Mouse (Mus musculus): ENCODE measurements around the gene Sfmbt1. TPM values are rescaled to one million over a fixed set of nuclear protein-coding genes. Genes with fewer than 3 reads are reported as not detected.

Gene Sfmbt1
- polyA plus RNA-seq, 1 experiment from 2014 or later = 7.8 TPM

DNA sequence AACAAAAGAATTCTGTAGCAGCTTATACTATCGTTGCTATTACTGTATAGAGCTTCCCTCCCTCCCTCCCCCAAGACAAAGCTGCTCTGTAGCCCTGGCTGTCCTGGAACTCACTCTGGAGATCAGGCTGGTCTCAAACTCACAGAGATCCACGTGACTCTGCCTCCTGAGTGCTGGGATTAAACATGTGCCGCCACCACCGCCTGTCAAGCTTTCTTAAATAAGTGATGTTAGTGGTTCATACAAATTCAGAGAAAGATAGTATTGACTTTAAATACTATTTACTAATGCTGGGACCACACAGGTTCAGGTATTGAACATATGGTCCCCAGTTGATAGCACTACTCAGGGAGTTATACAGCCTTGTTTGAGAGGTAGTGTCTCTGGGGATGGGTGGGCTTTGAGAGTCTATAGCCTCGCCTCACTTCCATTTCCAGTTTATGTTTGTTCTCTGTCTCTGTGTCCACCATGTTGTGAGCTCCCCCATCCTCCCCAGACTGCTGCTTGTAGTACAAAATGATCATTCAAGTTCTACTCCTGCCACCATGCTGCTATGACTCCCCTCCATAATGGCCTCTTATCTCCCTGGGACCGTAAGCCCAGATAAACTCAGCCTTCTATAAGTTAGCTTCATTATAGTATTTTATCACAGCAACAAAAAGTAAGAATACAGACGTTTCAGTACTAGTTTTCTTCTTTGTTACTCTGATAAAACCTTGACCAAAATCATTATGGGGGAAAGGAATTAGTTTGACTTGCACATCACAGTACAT, 47.7 kb downstream of the Sfmbt1 start:
- H3K36me3 ChIP-seq = no peaks in the 10 kb centered on the region
- WGBS = 86% methylated on average over 7 of the region's 7 CpGs
- no peaks in the 10 kb centered on the region for H3K27me3 ChIP-seq
- no peak overlapping the region for H3K27ac ChIP-seq
- H3K9me3 ChIP-seq (replicated peaks) = no peaks in the 10 kb centered on the region
- no peak for ATAC-seq (replicated peaks; ENCODE audit: insufficient number of reproducible peaks, insufficient read depth, low FRiP score, low read depth)
- H3K4me3 ChIP-seq = no peak overlapping the region
- no peak overlapping the region for H3K4me2 ChIP-seq
- no peaks in the 10 kb centered on the region for H3K4me1 ChIP-seq (replicated peaks)
- H3K9ac ChIP-seq = no peak overlapping the region

DNA sequence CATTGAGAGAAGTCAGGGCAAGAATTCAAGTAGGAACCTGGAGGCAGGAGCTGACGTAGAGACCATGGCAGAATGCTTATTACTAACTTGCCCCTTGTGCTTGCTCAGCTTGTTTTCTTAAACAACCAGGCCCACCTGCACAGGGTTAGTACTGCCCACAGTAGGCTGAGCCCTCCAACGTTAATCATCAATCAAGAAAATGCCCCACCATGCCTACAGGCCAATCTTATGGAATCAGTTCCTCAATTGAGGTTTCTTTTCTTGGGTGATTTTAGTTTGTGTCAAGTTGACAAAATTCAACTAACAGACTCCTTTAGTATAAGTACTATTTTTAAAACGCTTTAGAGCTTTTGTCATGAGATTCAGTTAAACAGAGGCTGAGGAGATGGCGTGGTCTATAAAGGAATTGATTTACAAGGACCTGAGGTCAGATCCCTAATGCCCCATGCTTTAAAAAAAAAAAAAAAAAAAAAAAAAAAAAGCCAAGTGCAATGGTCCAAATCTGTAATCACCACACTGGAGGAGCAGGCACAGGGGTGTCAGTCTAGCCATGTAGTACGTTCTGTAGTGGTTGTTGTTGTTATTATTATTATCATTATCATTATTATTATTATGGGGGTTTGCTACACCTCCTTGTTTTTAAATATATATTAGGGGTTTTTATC, 48.4 kb downstream of the Sfmbt1 start:
- no peak for ATAC-seq (replicated peaks; ENCODE audit: insufficient number of reproducible peaks, insufficient read depth, low FRiP score, low read depth)
- WGBS = 73% methylated on average over 5 of the region's 5 CpGs

DNA sequence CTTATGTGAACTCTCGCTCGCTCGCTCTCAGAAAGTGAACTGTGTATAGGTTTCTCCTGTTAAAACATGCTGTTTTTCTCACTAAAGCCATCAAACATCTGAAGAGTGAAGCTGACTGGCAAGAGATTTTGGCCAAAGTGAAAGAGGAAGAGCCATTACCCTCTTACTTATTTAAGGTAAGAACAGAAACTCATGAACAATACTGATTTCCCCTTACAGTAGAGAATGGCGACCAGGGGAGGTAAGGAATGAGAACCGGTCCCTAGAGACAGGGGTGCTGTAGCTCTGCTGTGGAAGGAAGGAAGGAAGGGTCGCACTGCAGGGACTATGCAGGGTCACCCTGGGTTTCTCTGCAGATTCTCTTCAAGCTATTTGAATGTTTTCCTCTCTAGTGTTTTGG, 70.0 kb downstream of the Sfmbt1 start:
- 88% methylated on average over 6 of the region's 6 CpGs for WGBS
- no peak overlapping the region for H3K27ac ChIP-seq

More for the DNA sequence above, 48.4 kb downstream of the Sfmbt1 start:
- Histone ChIP-seq H3K4me2 (no peak overlapping the region), H3K9me3 (replicated peaks) (no peaks in the 10 kb centered on the region), H3K4me1 (replicated peaks) (no peaks in the 10 kb centered on the region), H3K4me3 (no peak overlapping the region), H3K9ac (no peak overlapping the region), H3K27me3 (no peaks in the 10 kb centered on the region), H3K27ac (no peak overlapping the region), H3K36me3 (no peaks in the 10 kb centered on the region; the same call in 1 of the 2 replicates)

DNA sequence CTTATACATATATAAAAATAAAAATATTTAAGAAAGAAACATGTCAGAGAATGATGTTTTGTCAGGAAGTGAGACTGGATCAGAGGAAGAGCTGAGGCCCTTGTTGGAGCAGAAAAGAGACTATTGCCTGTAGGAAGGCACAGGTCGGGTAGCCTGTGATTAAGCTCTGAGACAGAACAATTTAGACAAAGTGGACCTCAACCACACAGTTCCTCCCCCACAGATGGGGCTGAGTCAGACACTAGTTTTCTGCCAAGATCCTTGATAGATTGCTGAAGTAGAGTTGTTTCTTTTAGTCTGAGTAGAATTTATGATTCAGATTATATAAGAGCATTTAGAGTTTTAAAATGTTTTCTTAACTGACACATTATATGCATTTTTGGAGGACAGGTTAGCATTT, 74.8 kb downstream of the Sfmbt1 start:
- Histone ChIP-seq H3K27ac (no peak overlapping the region), H3K9me3 (replicated peaks) (no peaks in the 10 kb centered on the region), H3K4me1 (replicated peaks) (no peaks in the 10 kb centered on the region), H3K27me3 (no peaks in the 10 kb centered on the region), H3K36me3 (peaks cover 5% of the 10 kb centered on the region; the same call in 1 of the 2 replicates), H3K4me2 (no peak overlapping the region), H3K9ac (no peak overlapping the region), H3K4me3 (no peak overlapping the region)
- ATAC-seq (replicated peaks; ENCODE audit: insufficient number of reproducible peaks, insufficient read depth, low FRiP score, low read depth) = no peak
- WGBS = 51% methylated on average over 1 of the region's 1 CpGs

More for the DNA sequence above, 70.0 kb downstream of the Sfmbt1 start:
- Histone ChIP-seq H3K4me2 (no peak overlapping the region), H3K9me3 (replicated peaks) (no peaks in the 10 kb centered on the region), H3K4me3 (no peak overlapping the region), H3K9ac (no peak overlapping the region), H3K4me1 (replicated peaks) (no peaks in the 10 kb centered on the region), H3K36me3 (peaks cover 5% of the 10 kb centered on the region; the same call in 1 of the 2 replicates), H3K27me3 (no peaks in the 10 kb centered on the region)
- ATAC-seq (replicated peaks; ENCODE audit: insufficient number of reproducible peaks, insufficient read depth, low FRiP score, low read depth) = no peak

DNA sequence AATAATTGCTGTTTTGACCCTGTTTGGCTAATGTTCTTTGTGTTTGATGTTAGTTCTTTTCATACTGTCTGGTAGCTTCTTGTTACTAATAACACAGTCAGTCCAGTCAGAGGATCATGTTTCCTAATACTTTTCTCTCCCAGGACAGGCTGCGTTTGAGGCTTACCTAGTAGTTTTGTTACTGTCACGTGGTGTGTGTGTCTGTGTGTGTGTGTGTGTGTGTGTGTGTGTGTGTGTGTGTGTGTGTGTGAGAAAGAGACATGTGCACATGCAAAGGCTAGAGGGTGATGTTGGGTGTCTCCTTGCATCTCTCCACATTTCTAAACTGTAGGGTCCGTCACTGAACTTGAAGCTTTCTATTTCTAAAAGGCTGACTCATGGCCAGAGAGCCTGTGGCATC, 78.2 kb downstream of the Sfmbt1 start:
- Histone ChIP-seq H3K27me3 (no peaks in the 10 kb centered on the region), H3K4me2 (no peak overlapping the region), H3K4me3 (no peak overlapping the region), H3K36me3 (peaks cover 9% of the 10 kb centered on the region; the same call in 1 of the 2 replicates), H3K27ac (no peak overlapping the region), H3K9me3 (replicated peaks) (no peaks in the 10 kb centered on the region), H3K9ac (no peak overlapping the region), H3K4me1 (replicated peaks) (no peaks in the 10 kb centered on the region)
- no peak for ATAC-seq (replicated peaks; ENCODE audit: insufficient number of reproducible peaks, insufficient read depth, low FRiP score, low read depth)
- 78% methylated on average over 3 of the region's 3 CpGs for WGBS

DNA sequence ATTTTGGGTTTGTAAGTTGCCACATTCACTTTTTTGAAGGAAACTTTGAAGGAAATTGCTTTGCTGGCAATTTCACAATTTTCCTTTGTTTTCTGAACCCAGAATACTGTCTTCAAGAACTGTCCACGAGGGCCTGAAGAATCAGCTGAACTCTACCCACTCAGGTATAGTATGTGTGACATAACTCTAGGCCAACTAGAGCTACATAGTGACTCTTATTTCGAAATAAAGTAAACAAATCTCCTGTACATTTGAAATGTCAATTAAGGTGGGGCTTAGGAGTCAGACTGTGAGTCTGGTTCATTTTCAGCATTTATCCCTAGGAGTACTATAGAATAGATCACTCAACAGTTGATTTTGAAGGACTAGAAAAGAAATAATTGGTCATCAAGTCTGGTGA, 87.1 kb downstream of the Sfmbt1 start:
- WGBS = 85% methylated on average over 2 of the region's 2 CpGs

DNA sequence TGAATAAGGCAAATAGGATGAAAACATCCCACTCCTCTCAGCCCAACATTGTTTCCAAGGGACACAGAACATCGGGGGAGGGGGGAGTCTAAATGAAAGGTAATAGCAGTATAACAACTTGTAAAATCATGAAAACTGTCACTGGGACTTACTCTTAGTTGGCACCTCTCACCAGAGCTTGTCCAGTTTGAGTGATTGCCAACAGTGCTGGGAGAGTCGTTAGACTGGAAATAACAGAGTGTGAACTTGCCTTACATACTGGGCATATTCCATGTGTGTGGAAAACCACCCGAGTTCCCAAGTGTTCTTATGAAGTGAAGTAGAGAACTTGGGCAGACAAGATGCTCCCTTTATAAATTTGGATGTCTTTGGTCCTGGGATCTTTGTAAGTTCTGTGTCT, 106.5 kb downstream of the Sfmbt1 start:
- Histone ChIP-seq H3K4me3 (no peak overlapping the region), H3K4me2 (no peak overlapping the region), H3K27ac (no peak overlapping the region)

More for the DNA sequence above, 87.1 kb downstream of the Sfmbt1 start:
- no peaks in the 10 kb centered on the region for H3K27me3 ChIP-seq
- H3K36me3 ChIP-seq = peaks cover 23% of the 10 kb centered on the region
- no peak overlapping the region for H3K9ac ChIP-seq
- H3K27ac ChIP-seq = no peak overlapping the region
- H3K4me3 ChIP-seq = no peak overlapping the region
- H3K4me2 ChIP-seq = no peak overlapping the region
- no peaks in the 10 kb centered on the region for H3K9me3 ChIP-seq (replicated peaks)
- no peak for ATAC-seq (replicated peaks; ENCODE audit: insufficient number of reproducible peaks, insufficient read depth, low FRiP score, low read depth)
- no peaks in the 10 kb centered on the region for H3K4me1 ChIP-seq (replicated peaks)

DNA sequence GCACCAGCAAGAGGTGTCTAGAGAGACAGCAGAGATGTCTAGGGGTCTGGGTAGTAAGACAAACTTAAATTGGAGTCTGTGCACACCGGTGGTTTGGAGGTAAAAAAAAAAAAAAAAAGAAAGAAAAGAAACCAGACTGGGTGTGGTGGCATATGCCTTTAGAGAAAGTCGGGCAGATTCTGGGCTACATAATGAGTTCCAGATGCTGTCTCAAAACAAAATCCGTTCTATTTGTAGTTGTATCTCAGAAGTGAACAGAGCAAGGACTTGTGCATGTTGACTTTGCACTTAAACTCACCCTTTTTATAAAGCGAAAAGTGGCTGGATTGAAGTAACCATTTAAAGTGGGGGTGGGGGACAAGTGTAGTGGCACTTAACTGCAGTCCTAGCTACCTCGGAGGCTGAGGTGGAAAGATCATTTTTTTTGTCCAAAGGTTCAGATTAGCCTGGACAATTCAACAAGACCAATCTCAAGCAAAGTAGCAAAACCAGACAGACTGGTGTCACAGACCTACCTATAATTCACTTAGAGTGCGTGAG, 109.9 kb downstream of the Sfmbt1 start:
- Histone ChIP-seq H3K27me3 (no peaks in the 10 kb centered on the region), H3K4me2 (no peak overlapping the region), H3K4me1 (replicated peaks) (peaks cover 39% of the 10 kb centered on the region), H3K4me3 (no peak overlapping the region), H3K27ac (no peak overlapping the region), H3K36me3 (no peaks in the 10 kb centered on the region), H3K9ac (no peak overlapping the region), H3K9me3 (replicated peaks) (no peaks in the 10 kb centered on the region)
- ATAC-seq (replicated peaks; ENCODE audit: insufficient number of reproducible peaks, insufficient read depth, low FRiP score, low read depth) = no peak
- WGBS = 60% methylated on average over 6 of the region's 6 CpGs

More for the DNA sequence above, 106.5 kb downstream of the Sfmbt1 start:
- H3K36me3 ChIP-seq = peaks cover 25% of the 10 kb centered on the region
- ATAC-seq (replicated peaks; ENCODE audit: insufficient number of reproducible peaks, insufficient read depth, low FRiP score, low read depth) = no peak
- H3K27me3 ChIP-seq = no peaks in the 10 kb centered on the region
- peaks cover 6% of the 10 kb centered on the region for H3K4me1 ChIP-seq (replicated peaks)
- H3K9ac ChIP-seq = no peak overlapping the region
- H3K9me3 ChIP-seq (replicated peaks) = no peaks in the 10 kb centered on the region
- WGBS = 75% methylated on average over 3 of the region's 3 CpGs

DNA sequence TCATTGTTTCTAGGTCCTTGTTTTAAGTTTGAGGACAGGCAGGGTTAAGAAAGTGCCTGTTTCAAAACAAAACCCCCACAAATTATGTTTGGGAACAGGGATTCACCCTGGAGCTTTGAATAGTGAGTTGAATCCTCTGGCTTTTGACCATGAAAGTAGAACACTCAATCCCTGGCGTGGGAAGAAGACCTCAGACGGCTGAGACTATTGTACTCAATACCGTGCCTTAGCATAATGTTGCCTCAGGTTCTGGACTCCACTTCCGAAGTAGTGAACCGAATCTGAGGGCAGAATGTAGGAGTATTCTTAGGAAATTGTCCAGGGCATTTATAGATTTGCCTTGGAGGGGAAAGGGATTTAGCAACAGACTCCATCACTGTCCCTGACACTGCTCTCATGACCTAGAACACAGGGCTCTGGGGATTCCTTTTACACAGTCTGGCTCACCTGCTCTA, 110.4 kb downstream of the Sfmbt1 start:
- Histone ChIP-seq H3K36me3 (no peaks in the 10 kb centered on the region), H3K4me1 (replicated peaks) (peaks cover 44% of the 10 kb centered on the region), H3K4me3 (peak overlapping the region; percentile 99), H3K9me3 (replicated peaks) (no peaks in the 10 kb centered on the region), H3K9ac (0 out of 2 replicates have a peak overlapping the region, but pooled peaks have one; percentile 94), H3K27ac (peak overlapping the region; percentile 70; the same call in 1 of the 2 replicates), H3K4me2 (peak overlapping the region; percentile 75), H3K27me3 (no peaks in the 10 kb centered on the region)
- 35% methylated on average over 5 of the region's 5 CpGs for WGBS
- no peak for ATAC-seq (replicated peaks; ENCODE audit: insufficient number of reproducible peaks, insufficient read depth, low FRiP score, low read depth)

DNA sequence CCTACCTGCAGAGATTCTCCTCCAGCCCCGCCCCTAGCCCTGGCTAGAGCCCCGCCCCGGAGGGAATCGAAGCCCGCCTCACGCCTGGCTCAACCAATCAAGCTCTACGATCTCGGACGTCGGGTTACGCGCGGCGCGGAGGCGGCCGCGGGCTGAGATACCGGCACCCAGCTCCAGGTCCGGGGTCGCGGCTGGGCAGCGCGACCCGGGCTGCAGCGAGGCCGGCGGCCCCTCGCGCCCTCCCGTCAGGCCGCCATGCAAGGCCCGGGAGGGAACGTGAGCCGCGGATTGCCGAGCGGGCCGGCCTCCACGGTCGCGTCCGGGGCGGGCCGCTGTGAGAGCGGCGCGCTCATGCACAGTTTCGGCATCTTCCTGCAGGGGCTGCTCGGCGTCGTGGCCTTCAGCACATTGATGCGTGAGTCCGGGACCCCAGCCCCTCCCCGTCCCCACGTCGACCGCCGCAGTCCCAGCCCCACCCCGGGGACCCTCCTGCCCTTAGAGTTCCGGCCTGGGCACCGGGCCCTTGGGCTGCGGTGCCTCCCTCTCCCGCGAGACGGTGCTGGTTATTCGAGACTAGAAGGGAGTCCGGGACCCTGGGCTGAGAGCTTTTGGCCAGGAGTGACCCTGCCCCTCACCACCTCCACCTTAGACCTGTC, 111.0 kb downstream of the Sfmbt1 start, which contains the start of gene Tmem110:
Gene Tmem110 (plus strand): TSS at position 115 of the 656 bp plus-strand sequence.
- H3K9ac ChIP-seq = peak within 1 kb of the TSS; percentile 94
- no peaks in the 10 kb centered on the region for H3K27me3 ChIP-seq
- 1% methylated on average over 66 of the region's 68 CpGs for WGBS
- H3K4me2 ChIP-seq = peak within 1 kb of the TSS; percentile 75
- ATAC-seq (replicated peaks; ENCODE audit: insufficient number of reproducible peaks, insufficient read depth, low FRiP score, low read depth) = peak; percentile 91
- H3K4me1 ChIP-seq (replicated peaks) = peaks cover 47% of the 10 kb centered on the region
- no peaks in the 10 kb centered on the region for H3K36me3 ChIP-seq
- no peaks in the 10 kb centered on the region for H3K9me3 ChIP-seq (replicated peaks)
- peak within 1 kb of the TSS; percentile 70 for H3K27ac ChIP-seq
- H3K4me3 ChIP-seq = peak within 1 kb of the TSS; percentile 99
